Mouse (Mus musculus): ENCODE data around the gene Amacr.

- no peak for TF ChIP-seq CTCF (IDR thresholded peaks at IDR 0.05; ENCODE audit: extremely low read depth, insufficient read length, insufficient replicate concordance, low read depth, low read length)
- TF ChIP-seq POLR2A (IDR thresholded peaks at IDR 0.05; ENCODE audit: low read depth, low read length) = no peak
Measured at GRCm38 (mm10) chr15:11036535-11037375, 55.2 kb downstream of the Amacr start.
